Mouse (Mus musculus) liver, embryonic 14.5 days (tissue): Measurements from ENCODE around the gene Upk1a. TPM values are rescaled to one million over a fixed set of nuclear protein-coding genes. Genes with fewer than 3 reads are reported as not detected.

Experiments used
- ATAC-seq: fragments of 200-750 bp; cut with Nextera tagmentation; 2 replicates; pipeline ENCODE4 v1.8.0; 2017; ENCODE audit warnings: moderate number of reproducible peaks, mild to moderate bottlenecking, moderate library complexity; ENCODE audit not compliant: insufficient read depth
- DNase-seq, 3 experiments: peaks; one replicate each; pipeline ENCODE4 v3.0.0-alpha.2; 2012 to 2013; ENCODE audit warnings: low read depth in 3 of 3, low spot score in 3 of 3
- H3K27ac ChIP-seq: fragments of 300-500 bp; sonication (generic); 2 replicates; pipeline ENCODE4 v1.5.1; 2014; ENCODE audit warnings: moderate library complexity, mild to moderate bottlenecking, control low read depth, inconsistent platforms
- H3K27me3 ChIP-seq: fragments of 300-500 bp; sonication (generic); 2 replicates; pipeline ENCODE4 v1.6.1; 2014; ENCODE audit warnings: mild to moderate bottlenecking, low read length, moderate library complexity; ENCODE audit not compliant: control insufficient read depth, insufficient read depth
- H3K36me3 ChIP-seq: fragments of 300-500 bp; sonication (generic); replicated peaks from 2 replicates; pipeline ENCODE4 v1.6.1; 2014; ENCODE audit warnings: low read depth; ENCODE audit not compliant: control insufficient read depth, insufficient read depth
- H3K4me1 ChIP-seq, 2 experiments: fragments of 200-500 bp in 1 of 2; fragments of 300-500 bp in 1 of 2; sonication (generic) in 1 of 2; replicated peaks; 2 replicates each; pipeline ENCODE4 v1.6.1; 2012 to 2014; ENCODE audit warnings: antibody characterized with exemption in 1 of 2, inconsistent platforms in 1 of 2, low read length in 1 of 2; ENCODE audit not compliant: control insufficient read depth in 2 of 2, insufficient read depth in 2 of 2
- H3K4me2 ChIP-seq: fragments of 300-500 bp; sonication (generic); 2 replicates; pipeline ENCODE4 v1.6.1; 2014; ENCODE audit warnings: low read depth, mild to moderate bottlenecking, control low read depth, moderate library complexity
- H3K4me3 ChIP-seq, 2 experiments: fragments of 200-500 bp in 1 of 2; fragments of 300-500 bp in 1 of 2; sonication (generic) in 1 of 2; 2 replicates each; pipeline ENCODE4 v1.5.1; 2012 to 2014; ENCODE audit warnings: low read depth in 2 of 2, low read length in 2 of 2, mild to moderate bottlenecking in 2 of 2, control low read depth in 1 of 2, inconsistent platforms in 1 of 2, moderate library complexity in 1 of 2; ENCODE audit not compliant: insufficient read depth in 1 of 2
- H3K9ac ChIP-seq: fragments of 300-500 bp; sonication (generic); replicated peaks from 2 replicates; pipeline ENCODE4 v1.6.1; 2014; ENCODE audit warnings: mild to moderate bottlenecking, control low read depth, moderate library complexity
- H3K9me3 ChIP-seq: fragments of 300-500 bp; sonication (generic); 2 replicates; pipeline ENCODE4 v1.6.1; 2016; ENCODE audit warnings: low read length, mixed read lengths; ENCODE audit not compliant: control insufficient read depth
- CTCF ChIP-seq: IDR thresholded peaks from 2 replicates; pipeline ENCODE4 v1.5.1; 2016; ENCODE audit warnings: antibody characterized with exemption, low read depth, control low read depth
- EP300 ChIP-seq: IDR thresholded peaks from 2 replicates; pipeline ENCODE4 v1.6.1; 2016; ENCODE audit warnings: antibody characterized with exemption, low read depth
- WGBS: fragments of 180-500 bp; shearing (Covaris S2); extraction: QIAGEN DNeasy Blood & Tissue Kit; methylation state at CpG from one replicate; pipeline ENCODE4 v1.1.7; 2014; ENCODE audit not compliant: insufficient replicate concordance; 5-methylcytosine and 5-hydroxymethylcytosine counted together
- polyA plus RNA-seq, 2 experiments: library from polyadenylated mRNA; depleted of rRNA in 1 of 2; stranded (reverse) in 1 of 2; unstranded in 1 of 2; fragments of >200 nt; fragmentation: Nextera tagmentation in 1 of 2; extraction: Ambion mirVana in 1 of 2; gene quantifications; 2 replicates each; pipeline versions ENCODE4 v1.2.1 to v1.2.3; 2012 to 2014

Gene Upk1a
- polyA plus RNA-seq, 2 experiments: 0.29 TPM; not detected in 1

DNA sequence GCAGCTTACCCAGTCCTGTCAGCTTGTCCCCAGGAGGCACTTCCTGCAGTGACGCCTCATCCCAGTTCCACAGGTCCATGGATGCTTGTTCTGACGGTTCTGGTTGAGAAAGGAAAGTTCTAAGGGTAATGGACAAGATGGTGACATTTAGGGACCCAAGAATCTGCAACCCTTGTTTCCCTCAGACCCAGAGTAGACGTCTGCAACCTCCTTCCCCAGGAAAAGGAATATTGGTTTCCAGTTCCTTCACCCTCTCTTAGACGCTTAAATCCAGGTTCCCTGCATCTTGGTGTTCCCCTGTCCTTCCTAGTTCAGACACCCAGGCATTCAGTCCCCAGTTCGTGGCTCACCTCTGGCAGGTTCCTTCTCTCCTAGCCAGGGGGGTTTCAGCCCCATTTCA is 23.1 kb upstream of the Upk1a start, which contains the start of gene Etv2:
Etv2 (minus strand) TSS at position 101 of the 400 bp plus-strand sequence.
- H3K9ac ChIP-seq: no peak within 1 kb of the TSS; the same call in 1 of the 2 replicates
- peaks cover 51% of the 10 kb centered on the region for H3K27me3 ChIP-seq
- peak within 1 kb of the TSS; percentile 2; the same call in 1 of the 2 replicates for H3K4me2 ChIP-seq
- no peaks in the 10 kb centered on the region for H3K9me3 ChIP-seq
- no peak for ATAC-seq
- WGBS: 3% methylated on average over 5 of the region's 5 CpGs
- no peak within 1 kb of the TSS for H3K4me3 ChIP-seq
- H3K36me3 ChIP-seq: no peaks in the 10 kb centered on the region
- DNase-seq: no peak
- H3K4me1 ChIP-seq: no peaks in the 10 kb centered on the region
- H3K27ac ChIP-seq: no peak within 1 kb of the TSS
- TF ChIP-seq CTCF (no peak), EP300 (no peak)

DNA sequence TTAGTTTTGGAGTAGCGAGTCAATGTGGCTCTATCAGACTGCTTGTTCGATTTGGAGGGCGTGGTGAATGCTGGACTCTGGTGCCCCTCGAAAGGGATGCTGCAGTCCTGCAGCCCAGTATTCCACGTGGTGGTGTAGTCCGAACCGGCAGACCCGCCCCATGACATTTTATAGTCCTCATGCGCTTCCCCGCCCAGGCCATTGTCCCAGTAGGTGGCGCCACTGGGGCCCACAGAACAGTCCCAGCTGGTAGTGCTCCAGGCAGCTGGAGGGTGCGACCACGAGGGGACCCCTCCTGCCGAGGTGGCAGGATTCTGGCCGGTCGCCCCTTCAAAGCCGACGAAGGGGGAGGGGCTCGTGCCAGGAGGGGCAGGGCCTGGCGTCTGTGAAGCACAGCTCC is 22.0 kb upstream of the Upk1a start:
- TF ChIP-seq CTCF (peak; percentile 86), EP300 (no peak)
- no peaks in the 10 kb centered on the region for H3K4me1 ChIP-seq
- H3K27ac ChIP-seq: no peak overlapping the region
- peak; percentile 50; the same call in 1 of the 2 replicates for ATAC-seq
- H3K9me3 ChIP-seq: no peaks in the 10 kb centered on the region
- DNase-seq: no peak
- H3K4me3 ChIP-seq: no peak overlapping the region
- 3% methylated on average over 20 of the region's 20 CpGs for WGBS
- peaks cover 51% of the 10 kb centered on the region for H3K27me3 ChIP-seq
- H3K4me2 ChIP-seq: peak overlapping the region; percentile 2; the same call in 1 of the 2 replicates
- H3K36me3 ChIP-seq: no peaks in the 10 kb centered on the region
- no peak overlapping the region for H3K9ac ChIP-seq

DNA sequence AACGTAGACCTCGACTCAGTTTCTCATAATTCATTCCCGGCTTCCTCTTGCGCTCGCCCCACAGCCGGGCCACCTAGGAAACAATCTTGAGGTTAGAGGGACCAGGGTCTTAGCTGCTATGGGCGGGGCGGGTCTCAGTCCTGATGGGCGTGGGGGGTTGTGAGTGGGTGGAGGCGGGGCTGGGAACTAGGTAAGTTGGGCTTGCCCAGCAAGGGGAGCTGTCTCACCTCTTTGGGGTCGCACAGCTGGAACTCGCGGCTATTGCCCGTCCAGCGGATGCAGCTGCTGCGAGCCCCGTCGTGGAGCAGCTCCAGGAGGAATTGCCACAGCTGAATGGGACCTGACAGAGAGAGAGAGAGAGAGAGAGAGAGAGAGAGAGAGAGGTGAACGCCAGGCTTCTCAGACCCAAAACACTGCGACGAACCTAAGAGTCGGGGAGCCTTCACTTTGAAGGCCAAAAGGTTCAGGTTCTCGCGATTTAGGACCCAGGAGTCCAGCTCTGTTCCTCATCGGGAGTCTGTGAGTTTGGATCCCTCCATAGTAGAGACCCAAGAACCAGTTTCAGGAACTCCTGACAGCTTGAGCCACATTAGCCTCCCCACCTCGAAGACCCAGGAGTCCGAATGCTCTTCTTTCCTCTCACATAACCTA is 21.2 kb upstream of the Upk1a start:
- Histone ChIP-seq H3K4me2 (no peak overlapping the region), H3K4me3 (no peak overlapping the region), H3K27me3 (peaks cover 51% of the 10 kb centered on the region), H3K9ac (no peak overlapping the region), H3K9me3 (no peaks in the 10 kb centered on the region), H3K27ac (no peak overlapping the region), H3K4me1 (no peaks in the 10 kb centered on the region), H3K36me3 (no peaks in the 10 kb centered on the region)
- no peak for DNase-seq
- 12% methylated on average over 27 of the region's 27 CpGs for WGBS
- no peak for ATAC-seq
- TF ChIP-seq EP300 (no peak), CTCF (no peak)

DNA sequence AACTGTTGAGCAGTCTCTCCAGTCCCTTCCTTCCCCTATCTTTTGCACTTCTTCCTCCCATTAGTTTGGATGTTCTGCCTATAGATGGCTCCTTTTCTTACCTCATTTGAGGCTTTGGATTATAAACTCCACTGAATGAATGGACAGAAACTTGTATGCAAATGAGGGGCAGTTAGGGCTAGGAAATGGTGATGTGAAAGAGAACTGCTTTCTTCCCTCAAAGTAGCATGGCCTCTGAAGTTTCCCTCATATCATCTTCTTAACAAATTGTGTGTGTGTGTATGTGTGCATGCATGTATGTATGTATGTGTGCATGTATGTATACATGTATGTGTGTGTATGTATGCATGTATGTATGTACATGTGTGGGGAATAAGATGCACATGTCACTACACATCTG is 16.4 kb upstream of the Upk1a start:
- peaks cover 24% of the 10 kb centered on the region for H3K27me3 ChIP-seq
- no peak for ATAC-seq
- no peak overlapping the region for H3K27ac ChIP-seq

DNA sequence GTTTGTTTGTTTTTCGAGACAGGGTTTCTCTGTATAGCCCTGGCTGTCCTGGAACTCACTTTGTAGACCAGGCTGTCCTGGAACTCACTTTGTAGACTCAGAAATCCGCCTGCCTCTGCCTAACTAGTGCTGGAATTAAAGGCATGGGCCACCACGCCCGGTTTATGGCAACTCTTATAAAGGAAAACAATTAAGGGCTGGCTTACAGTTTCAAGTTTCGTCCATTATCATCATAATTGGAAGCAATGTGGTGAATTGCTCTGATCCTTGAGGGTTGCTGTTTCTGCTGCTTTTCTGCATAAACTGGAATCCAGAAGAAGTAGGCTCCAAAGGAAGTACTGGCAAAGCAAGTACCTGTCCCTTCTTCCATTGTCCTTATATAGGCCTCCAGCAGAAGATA is 14.0 kb upstream of the Upk1a start:
- H3K9ac ChIP-seq: no peak overlapping the region
- peaks cover 3% of the 10 kb centered on the region; the same call in 1 of the 2 replicates for H3K27me3 ChIP-seq
- H3K4me1 ChIP-seq: peaks cover 4 to 10% of the 10 kb centered on the region in 2 experiments; a peak in 3 of 4 replicates
- H3K9me3 ChIP-seq: no peaks in the 10 kb centered on the region
- no peak for TF ChIP-seq EP300
- peaks cover 21% of the 10 kb centered on the region for H3K36me3 ChIP-seq
- DNase-seq: no peak
- ATAC-seq: no peak
- WGBS: 73% methylated on average over 5 of the region's 5 CpGs
- no peak overlapping the region for H3K27ac ChIP-seq
- H3K4me2 ChIP-seq: peak overlapping the region; percentile 57
- H3K4me3 ChIP-seq: no peak overlapping the region

More for the DNA sequence above, 16.4 kb upstream of the Upk1a start:
- no peaks in the 10 kb centered on the region for H3K9me3 ChIP-seq
- no peak overlapping the region for H3K4me2 ChIP-seq
- no peak for DNase-seq
- peaks cover 4 to 10% of the 10 kb centered on the region in 2 experiments; a peak in 3 of 4 replicates for H3K4me1 ChIP-seq
- H3K9ac ChIP-seq: no peak overlapping the region
- TF ChIP-seq CTCF (no peak), EP300 (no peak)
- H3K4me3 ChIP-seq: no peak overlapping the region
- peaks cover 6% of the 10 kb centered on the region for H3K36me3 ChIP-seq
